Mouse (Mus musculus): ENCODE data around the gene Ap4s1. TPM values are rescaled to one million over a fixed set of nuclear protein-coding genes. Genes with fewer than 3 reads are reported as not detected.
"Not testable (repeated sequence)": the region's sequence is repeated elsewhere in the genome, so short reads cannot be mapped to it uniquely, and the experiment has no call there.

Ap4s1 gene
- total RNA-seq (2018; cell fraction: chromatin; rRNA removed) = 10 to 100 TPM in 20 of 26 experiments, 1 to 10 TPM in 6; 4.2 to 31.5 (median 16.7) TPM
- total RNA-seq (2018; cell fraction: cytosol; rRNA removed) = 10 to 100 TPM; 18.1 to 27.0 (median 22.0) TPM
- 10 to 100 TPM in 22 of 26 experiments, 1 to 10 TPM in 4; 4.9 to 23.3 (median 12.9) TPM for total RNA-seq (2018; cell fraction: nucleus; rRNA removed)
- polyA plus RNA-seq (2018) = 12.6 to 33.2 TPM (median 21.4 TPM) in 3 replicates

GRCm38 (mm10) chr12:51690893-51691844 is at the start of gene Ap4s1:
Gene Ap4s1 (plus strand): TSS chr12:51691033.
- WGBS (ENCODE audit: missing documents) = under 1% methylated on average over 87 of the region's 108 CpGs
- Histone ChIP-seq H3K79me2 (ENCODE audit: inconsistent target) (peaks cover 73% of the 10 kb centered on the region), H3K4me3 (ENCODE audit: inconsistent target) (peak within 1 kb of the TSS; percentile 61), H3K36me3 (ENCODE audit: inconsistent target) (no peaks in the 10 kb centered on the region), H3K27ac (peak within 1 kb of the TSS; percentile 40; the same call in 1 of the 2 replicates)

GRCm38 (mm10) chr12:51641871-51642270 is 49.0 kb upstream of the Ap4s1 start:
- H3K79me2 ChIP-seq (ENCODE audit: inconsistent target) = no peaks in the 10 kb centered on the region
- H3K4me3 ChIP-seq (ENCODE audit: inconsistent target) = no peak overlapping the region
- 49% methylated on average over 5 of the region's 6 CpGs for WGBS (ENCODE audit: missing documents)
- no peak overlapping the region for H3K27ac ChIP-seq
- H3K36me3 ChIP-seq (ENCODE audit: inconsistent target) = 0 out of 2 replicates have a peak, but pooled peaks cover 4% of the 10 kb centered on the region

GRCm38 (mm10) chr12:51649401-51649800 is 41.4 kb upstream of the Ap4s1 start:
- not testable (repeated sequence) for H3K79me2 ChIP-seq (ENCODE audit: inconsistent target); H3K27ac ChIP-seq; H3K4me3 ChIP-seq (ENCODE audit: inconsistent target)
- H3K36me3 ChIP-seq (ENCODE audit: inconsistent target) = peaks cover 29% of the 10 kb centered on the region

- peaks cover 67% of the 10 kb centered on the region for H3K79me2 ChIP-seq (ENCODE audit: inconsistent target)
- H3K27ac ChIP-seq = no peak overlapping the region
- 91% methylated on average over 1 of the region's 1 CpGs for WGBS (ENCODE audit: missing documents)
- H3K36me3 ChIP-seq (ENCODE audit: inconsistent target) = peaks cover 8% of the 10 kb centered on the region; the same call in 1 of the 2 replicates
- no peak overlapping the region for H3K4me3 ChIP-seq (ENCODE audit: inconsistent target)
Measured at GRCm38 (mm10) chr12:51655944-51656465, 34.8 kb upstream of the Ap4s1 start.

- Histone ChIP-seq H3K27ac (no peak overlapping the region), H3K36me3 (ENCODE audit: inconsistent target) (no peaks in the 10 kb centered on the region), H3K4me3 (ENCODE audit: inconsistent target) (no peak overlapping the region), H3K79me2 (ENCODE audit: inconsistent target) (peaks cover 100% of the 10 kb centered on the region)
Measured at GRCm38 (mm10) chr12:51663011-51663410, 27.8 kb upstream of the Ap4s1 start.

- Histone ChIP-seq H3K36me3 (ENCODE audit: inconsistent target) (no peaks in the 10 kb centered on the region), H3K79me2 (ENCODE audit: inconsistent target) (peaks cover 100% of the 10 kb centered on the region), H3K27ac (no peak overlapping the region), H3K4me3 (ENCODE audit: inconsistent target) (no peak overlapping the region)
Measured at GRCm38 (mm10) chr12:51663908-51664307, 26.9 kb upstream of the Ap4s1 start.

- WGBS (ENCODE audit: missing documents) = 52% methylated on average over 3 of the region's 4 CpGs
Measured at GRCm38 (mm10) chr12:51666708-51667430, 24.0 kb upstream of the Ap4s1 start.

GRCm38 (mm10) chr12:51671231-51671891 is 19.5 kb upstream of the Ap4s1 start:
- H3K27ac ChIP-seq = no peak overlapping the region
- WGBS (ENCODE audit: missing documents) = 86% methylated on average over 5 of the region's 5 CpGs
- H3K79me2 ChIP-seq (ENCODE audit: inconsistent target) = peaks cover 100% of the 10 kb centered on the region
- no peak overlapping the region for H3K4me3 ChIP-seq (ENCODE audit: inconsistent target)
- H3K36me3 ChIP-seq (ENCODE audit: inconsistent target) = no peaks in the 10 kb centered on the region

More at GRCm38 (mm10) chr12:51666708-51667430, 24.0 kb upstream of the Ap4s1 start:
- Histone ChIP-seq H3K36me3 (ENCODE audit: inconsistent target) (no peaks in the 10 kb centered on the region), H3K27ac (no peak overlapping the region), H3K4me3 (ENCODE audit: inconsistent target) (no peak overlapping the region), H3K79me2 (ENCODE audit: inconsistent target) (peaks cover 100% of the 10 kb centered on the region)

- Histone ChIP-seq H3K4me3 (ENCODE audit: inconsistent target) (no peak overlapping the region), H3K36me3 (ENCODE audit: inconsistent target) (no peaks in the 10 kb centered on the region), H3K27ac (no peak overlapping the region), H3K79me2 (ENCODE audit: inconsistent target) (peaks cover 100% of the 10 kb centered on the region)
- WGBS (ENCODE audit: missing documents) = 78% methylated on average over 4 of the region's 4 CpGs
Measured at GRCm38 (mm10) chr12:51673270-51673669, 17.6 kb upstream of the Ap4s1 start.

- no peak overlapping the region for H3K4me3 ChIP-seq (ENCODE audit: inconsistent target)
- no peaks in the 10 kb centered on the region for H3K36me3 ChIP-seq (ENCODE audit: inconsistent target)
- WGBS (ENCODE audit: missing documents) = 91% methylated on average over 2 of the region's 2 CpGs
- no peak overlapping the region for H3K27ac ChIP-seq
- peaks cover 97% of the 10 kb centered on the region for H3K79me2 ChIP-seq (ENCODE audit: inconsistent target)
Measured at GRCm38 (mm10) chr12:51676442-51676841, 14.4 kb upstream of the Ap4s1 start.

- Histone ChIP-seq H3K79me2 (ENCODE audit: inconsistent target) (peaks cover 97% of the 10 kb centered on the region), H3K27ac (peak overlapping the region; percentile 43), H3K36me3 (ENCODE audit: inconsistent target) (no peaks in the 10 kb centered on the region), H3K4me3 (ENCODE audit: inconsistent target) (no peak overlapping the region)
- 75% methylated on average over 1 of the region's 1 CpGs for WGBS (ENCODE audit: missing documents)
Measured at GRCm38 (mm10) chr12:51678844-51679243, 12.0 kb upstream of the Ap4s1 start.

GRCm38 (mm10) chr12:51688546-51688945 is 2.3 kb upstream of the Ap4s1 start:
- 95% methylated on average over 2 of the region's 2 CpGs for WGBS (ENCODE audit: missing documents)

GRCm38 (mm10) chr12:51691845-51692632 is 1.2 kb downstream of the Ap4s1 start, which contains the start of gene Strn3:
Gene Strn3 (minus strand): TSS chr12:51691897.
- 1% methylated on average over 54 of the region's 56 CpGs for WGBS (ENCODE audit: missing documents)
- Histone ChIP-seq H3K27ac (peak within 1 kb of the TSS; percentile 83), H3K36me3 (ENCODE audit: inconsistent target) (no peaks in the 10 kb centered on the region), H3K79me2 (ENCODE audit: inconsistent target) (peaks cover 69% of the 10 kb centered on the region), H3K4me3 (ENCODE audit: inconsistent target) (peak within 1 kb of the TSS; percentile 61)

More at GRCm38 (mm10) chr12:51688546-51688945, 2.3 kb upstream of the Ap4s1 start:
- peaks cover 85% of the 10 kb centered on the region for H3K79me2 ChIP-seq (ENCODE audit: inconsistent target)
- H3K4me3 ChIP-seq (ENCODE audit: inconsistent target) = no peak overlapping the region
- no peaks in the 10 kb centered on the region for H3K36me3 ChIP-seq (ENCODE audit: inconsistent target)
- no peak overlapping the region for H3K27ac ChIP-seq
